Mouse (Mus musculus): Measurements from ENCODE around the gene Usp36.

GRCm38 (mm10) chr11:118242506-118242905 lies 47.5 kb downstream of the Usp36 start:
- TF ChIP-seq CTCF (IDR thresholded peaks at IDR 0.05; ENCODE audit: extremely low read depth, insufficient read depth, low read length): no peak
- TF ChIP-seq POLR2A (IDR thresholded peaks at IDR 0.05; ENCODE audit: extremely low read depth, insufficient read depth, low read length): no peak

Measured in cortical plate, adult 2 months (tissue).